Mouse (Mus musculus) bone marrow macrophage, adult 2 months (primary cell): Measurements from ENCODE around the gene Triap1. TPM values are rescaled to one million over a fixed set of nuclear protein-coding genes. Genes with fewer than 3 reads are reported as not detected.
"Not testable (repeated sequence)": the region's sequence is repeated elsewhere in the genome, so short reads cannot be mapped to it uniquely, and the experiment has no call there.

Source experiments
- H3K27ac ChIP-seq: 2 replicates; pipeline ENCODE4 v1.5.1; 2012; ENCODE audit warnings: low read depth, low read length; ENCODE audit not compliant: insufficient read depth
- H3K4me1 ChIP-seq: 2 replicates; pipeline ENCODE4 v1.6.1; 2012; ENCODE audit warnings: low read length; ENCODE audit not compliant: control insufficient read depth, insufficient read depth
- H3K4me3 ChIP-seq: 2 replicates; pipeline ENCODE4 v1.5.1; 2012; ENCODE audit warnings: mild to moderate bottlenecking, low read length, moderate library complexity; ENCODE audit not compliant: insufficient read depth
- CTCF ChIP-seq: IDR thresholded peaks from 2 replicates; pipeline ENCODE4 v1.5.1; 2012; ENCODE audit warnings: low read depth, mild to moderate bottlenecking, low read length, moderate library complexity
- POLR2A ChIP-seq: IDR thresholded peaks from 2 replicates; pipeline ENCODE4 v1.6.1; 2012; ENCODE audit warnings: mild to moderate bottlenecking, low read depth, low read length, borderline replicate concordance
- polyA plus RNA-seq: library from polyadenylated mRNA; stranded (reverse); fragments of >200 nt; gene quantifications from 2 replicates; pipeline ENCODE4 v1.2.4, GENCODE M21; 2012; ENCODE audit not compliant: missing spikeins, insufficient read depth, insufficient read length

Triap1 gene
- polyA plus RNA-seq, 1 experiment, result 60.2 TPM

DNA sequence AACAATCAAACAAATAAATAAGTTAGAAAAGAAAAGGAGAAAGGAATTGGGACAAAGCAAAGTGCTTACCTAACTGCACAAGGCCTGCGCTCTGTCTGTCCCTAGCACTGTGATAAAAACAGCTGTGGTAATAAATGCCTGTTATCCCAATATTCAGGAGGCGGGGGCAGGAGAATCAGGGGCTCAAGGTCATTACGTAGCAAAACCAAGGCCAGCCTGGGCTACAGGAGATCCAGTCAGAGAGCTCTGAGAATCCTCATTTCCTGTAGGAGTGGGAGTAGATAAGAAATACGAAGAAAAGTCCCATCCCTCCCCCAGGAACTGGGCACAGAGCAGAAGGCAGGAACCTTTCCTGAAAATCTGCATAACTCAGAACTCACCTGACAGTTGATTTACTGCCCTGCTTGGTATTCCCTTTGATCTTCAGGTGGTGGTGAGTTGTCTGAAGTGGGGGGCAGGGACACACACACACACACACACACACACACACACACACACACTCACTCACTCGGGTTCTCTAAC lies 18.9 kb downstream of the Triap1 start:
- no peaks in the 10 kb centered on the region for H3K4me1 ChIP-seq
- H3K27ac ChIP-seq, result no peak overlapping the region
- H3K4me3 ChIP-seq, result no peak overlapping the region
- no peak for TF ChIP-seq POLR2A
- no peak for TF ChIP-seq CTCF

DNA sequence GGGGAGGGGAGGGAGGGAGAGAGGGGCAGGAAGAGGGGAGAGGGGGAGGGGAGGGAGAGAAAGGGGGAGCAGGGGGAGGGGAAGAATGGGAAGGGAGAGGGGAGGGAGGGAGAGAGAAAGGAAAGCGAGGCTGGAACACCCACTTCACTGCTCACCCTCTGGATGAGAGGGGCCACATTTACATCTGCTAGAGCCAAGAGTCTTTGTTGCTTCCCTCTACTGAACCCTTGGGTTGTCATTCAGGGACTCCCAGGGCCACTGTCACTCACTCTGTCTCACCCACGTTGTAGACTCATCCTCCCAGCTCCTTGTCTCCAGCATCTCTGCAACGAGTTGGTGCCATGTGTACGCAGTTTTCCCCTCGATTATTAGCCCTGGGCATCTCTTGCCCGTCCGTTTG lies 21.2 kb downstream of the Triap1 start:
- no peak overlapping the region for H3K27ac ChIP-seq
- no peak overlapping the region for H3K4me3 ChIP-seq
- TF ChIP-seq POLR2A (no peak), CTCF (no peak)
- H3K4me1 ChIP-seq, result no peaks in the 10 kb centered on the region

DNA sequence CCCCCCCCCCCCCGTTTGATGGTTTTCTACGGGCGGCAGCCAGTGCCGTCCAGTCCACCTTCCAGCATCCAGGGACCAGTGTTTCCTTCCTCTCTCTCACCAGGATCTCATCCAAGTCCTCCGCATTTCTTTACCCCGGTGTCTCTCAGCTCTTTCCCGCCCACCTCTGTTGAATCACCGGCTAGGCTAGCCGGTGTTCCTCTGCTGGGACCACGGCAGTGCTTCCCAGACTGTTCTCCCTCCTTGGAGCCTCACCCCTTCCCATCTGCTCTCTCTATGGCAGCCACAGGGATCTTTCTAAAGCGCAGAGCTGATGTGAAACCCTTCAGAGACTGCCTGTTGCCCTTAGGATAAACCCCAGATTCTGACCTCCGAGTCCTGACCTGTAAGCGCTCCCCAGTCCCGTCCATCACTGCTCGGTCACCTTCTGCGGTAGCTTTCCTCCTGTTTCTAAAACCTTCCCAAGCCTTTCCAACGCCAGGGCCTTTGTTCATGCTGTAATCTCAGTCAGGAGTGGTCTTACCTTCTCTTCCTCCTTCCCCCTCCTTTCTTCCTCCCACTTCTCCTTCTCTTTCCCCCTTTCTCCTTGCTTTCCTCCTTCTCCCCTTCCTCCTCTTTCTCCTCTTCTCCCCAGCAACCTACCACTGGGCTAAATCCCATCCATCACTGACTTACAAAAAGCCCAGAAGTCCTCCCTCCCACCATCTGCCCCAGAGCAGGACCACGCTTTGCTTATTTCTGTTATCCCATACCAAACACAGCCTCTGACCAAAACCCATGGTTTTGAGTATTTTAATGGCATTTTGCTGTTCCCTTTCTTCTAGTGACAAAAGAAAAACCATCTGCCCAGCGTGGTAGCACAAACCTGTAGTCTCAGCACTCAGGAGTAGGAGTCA lies 22.0 kb downstream of the Triap1 start:
- Histone ChIP-seq H3K4me1 (no peaks in the 10 kb centered on the region), H3K27ac (no peak overlapping the region), H3K4me3 (no peak overlapping the region)
- TF ChIP-seq POLR2A, result no peak
- TF ChIP-seq CTCF, result no peak

DNA sequence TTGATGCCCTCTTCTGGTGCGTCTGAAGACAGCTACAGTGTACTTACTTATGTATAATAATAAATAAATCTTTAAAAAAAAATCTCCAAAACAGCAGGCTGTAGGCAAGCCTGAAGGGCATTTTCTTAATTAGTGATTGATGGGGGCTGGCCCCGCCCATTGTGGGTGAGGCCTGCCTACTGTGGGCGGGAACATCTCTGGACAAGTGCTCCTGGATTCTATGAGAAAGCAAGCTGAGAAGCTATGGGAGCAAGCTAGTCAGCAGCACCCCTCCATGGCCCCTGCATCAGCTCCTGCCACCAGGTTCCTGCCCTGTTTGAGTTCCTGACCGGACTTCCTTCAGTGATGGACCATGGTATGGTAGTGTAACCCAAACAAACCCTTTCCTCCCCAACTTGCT lies 23.8 kb downstream of the Triap1 start:
- TF ChIP-seq POLR2A, result no peak
- TF ChIP-seq CTCF, result no peak
- no peaks in the 10 kb centered on the region for H3K4me1 ChIP-seq
- H3K27ac ChIP-seq, result no peak overlapping the region
- no peak overlapping the region for H3K4me3 ChIP-seq

DNA sequence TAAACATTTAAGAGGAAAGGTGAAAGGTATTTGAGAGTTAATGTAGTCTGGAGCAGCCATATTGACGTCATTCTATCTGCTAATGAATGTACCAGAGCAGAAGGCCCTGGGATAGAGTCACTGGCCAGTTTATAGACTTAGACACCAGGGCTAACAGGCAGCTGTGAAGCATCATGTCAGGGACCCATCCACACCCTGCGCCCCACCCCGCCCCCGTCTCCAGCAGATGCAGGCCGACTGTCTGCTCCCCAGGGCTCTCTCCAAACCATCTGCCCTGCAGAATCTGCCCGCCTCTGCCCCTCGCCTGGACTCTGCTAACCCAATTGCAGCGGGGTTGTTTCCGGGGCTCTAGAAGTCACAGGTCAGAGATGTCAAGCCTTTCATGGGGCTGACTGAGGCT lies 30.7 kb downstream of the Triap1 start:
- TF ChIP-seq CTCF, result no peak
- no peak for TF ChIP-seq POLR2A
- H3K27ac ChIP-seq, result no peak overlapping the region
- no peak overlapping the region for H3K4me3 ChIP-seq
- H3K4me1 ChIP-seq, result no peaks in the 10 kb centered on the region

DNA sequence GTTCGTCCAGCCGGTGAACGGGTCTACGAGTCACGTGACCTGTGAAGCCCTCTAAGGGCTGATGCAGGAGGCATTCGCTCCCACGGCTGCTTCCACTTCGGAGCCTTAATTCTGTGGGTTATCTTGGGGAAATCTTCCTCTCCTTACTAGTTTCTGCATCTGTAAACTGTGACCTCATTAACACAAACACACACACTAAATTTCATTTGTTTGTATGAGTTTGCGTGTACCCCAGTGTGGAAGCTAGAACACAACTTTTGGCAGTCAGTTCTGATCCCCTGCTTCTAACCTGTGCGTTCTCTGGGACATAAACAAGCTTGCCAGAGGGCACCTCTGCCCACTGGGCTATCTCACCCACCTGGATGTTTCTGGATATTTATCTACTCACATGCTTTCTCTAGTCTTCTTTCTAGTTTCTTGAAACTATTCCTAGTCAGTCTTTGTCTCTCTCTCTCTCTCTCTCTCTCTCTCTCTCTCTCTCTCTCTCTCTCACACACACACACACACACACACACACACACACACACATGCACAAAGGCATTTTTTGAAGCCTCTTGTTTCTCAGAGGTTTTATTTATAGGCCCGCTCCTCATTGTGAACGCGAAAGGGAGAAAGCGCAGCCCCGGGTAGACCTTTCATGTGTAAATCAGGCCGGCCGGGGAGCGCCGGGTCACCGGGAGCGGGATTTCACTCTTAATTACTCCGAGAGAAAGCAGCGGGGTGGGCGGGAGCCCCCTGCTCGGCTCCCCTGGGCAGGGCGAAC lies 32.6 kb downstream of the Triap1 start:
- Histone ChIP-seq H3K27ac (no peak overlapping the region), H3K4me1 (no peaks in the 10 kb centered on the region), H3K4me3 (no peak overlapping the region)
- TF ChIP-seq POLR2A, result no peak
- TF ChIP-seq CTCF, result no peak

DNA sequence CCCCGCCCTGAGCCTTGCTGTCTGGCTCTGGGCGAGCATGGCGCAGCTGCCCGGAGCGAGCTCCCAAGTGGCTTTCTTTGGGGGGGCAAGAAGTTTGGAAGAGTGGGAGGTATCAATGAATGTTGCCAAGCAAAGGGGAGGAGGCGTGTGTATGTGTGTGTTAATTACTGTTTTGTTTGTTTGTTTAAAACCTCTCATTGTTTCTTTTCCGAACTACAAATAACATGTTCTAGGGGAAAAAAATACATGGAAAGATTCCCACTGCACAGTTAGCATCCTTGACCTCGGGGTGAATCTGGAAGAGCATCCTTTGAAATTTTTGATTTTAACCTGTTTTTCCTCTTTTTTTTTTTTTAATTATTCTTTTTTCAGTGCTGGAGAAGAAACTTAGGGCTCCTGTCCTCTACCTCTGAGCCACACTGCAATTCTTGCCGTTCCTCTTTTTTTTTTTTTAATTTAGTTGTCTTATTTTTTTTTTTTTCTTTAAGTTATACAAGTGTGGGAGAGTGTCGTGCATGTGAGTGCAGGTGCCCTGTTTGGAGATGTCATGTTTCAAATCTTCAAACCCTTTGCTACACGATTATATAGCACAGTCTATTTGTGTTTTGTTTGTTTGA lies 33.3 kb downstream of the Triap1 start:
- H3K27ac ChIP-seq, result no peak overlapping the region
- no peak overlapping the region for H3K4me3 ChIP-seq
- no peaks in the 10 kb centered on the region for H3K4me1 ChIP-seq
- no peak for TF ChIP-seq POLR2A
- TF ChIP-seq CTCF, result no peak

DNA sequence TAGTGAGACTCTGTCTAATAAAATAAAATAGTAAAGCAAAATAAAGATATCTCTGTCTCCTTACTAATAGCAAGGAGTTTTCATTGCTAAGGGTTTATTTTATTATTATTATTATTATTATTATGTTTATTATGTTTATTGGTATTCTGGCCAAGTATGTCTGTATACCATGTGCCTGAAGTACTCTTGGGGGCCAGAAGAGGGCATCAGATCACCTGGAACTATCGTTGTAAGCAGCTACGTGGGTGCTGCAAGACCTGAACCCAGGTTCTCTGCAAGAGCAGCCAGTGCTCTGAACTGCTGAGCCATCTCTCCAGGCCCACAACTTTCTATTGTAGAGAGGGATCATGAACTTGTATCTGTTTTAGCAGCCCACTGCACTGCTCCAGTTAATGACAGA lies 34.4 kb downstream of the Triap1 start:
- TF ChIP-seq CTCF (no peak), POLR2A (no peak)
- H3K27ac ChIP-seq, result no peak overlapping the region

DNA sequence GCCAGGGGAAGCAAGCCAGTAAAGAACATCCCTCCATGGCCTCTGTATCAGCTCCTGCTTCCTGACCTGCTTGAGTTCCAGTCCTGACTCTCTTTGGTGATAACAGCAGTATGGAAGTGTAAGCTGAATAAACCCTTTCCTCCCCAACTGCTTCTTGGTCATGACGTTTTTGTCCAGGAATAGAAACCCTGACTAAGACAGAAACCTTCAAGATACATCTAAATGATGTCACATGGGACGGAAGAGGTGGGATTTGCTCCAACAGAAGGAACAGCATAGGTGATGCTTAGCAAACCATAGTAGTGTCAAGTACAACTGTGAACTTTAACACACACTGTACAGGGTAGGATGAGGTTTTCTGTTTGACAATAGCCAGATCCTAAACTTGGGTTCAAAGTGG lies 37.9 kb downstream of the Triap1 start:
- H3K4me3 ChIP-seq, H3K4me1 ChIP-seq, H3K27ac ChIP-seq: not testable (repeated sequence)

More for the DNA sequence above, 34.4 kb downstream of the Triap1 start:
- Histone ChIP-seq H3K4me3 (no peak overlapping the region), H3K4me1 (no peaks in the 10 kb centered on the region)
